Mouse (Mus musculus) fat pad, adult 2 months (tissue): Measurements from ENCODE around the gene Nol3.
"Not testable (repeated sequence)": the region's sequence is repeated elsewhere in the genome, so short reads cannot be mapped to it uniquely, and the experiment has no call there.

Experiments
- DNase-seq: peaks from one replicate; pipeline ENCODE4 v3.0.0-alpha.2; 2011; ENCODE audit warnings: low read depth, low spot score; ENCODE audit errors: extremely low read depth

The Nol3 gene

GRCm38 (mm10) chr8:105275840-105276239, at the start of gene Nol3:
Gene Nol3 (plus strand): TSS chr8:105276140.
- no peak for DNase-seq

GRCm38 (mm10) chr8:105231503-105232320, 44.2 kb upstream of the Nol3 start:
- DNase-seq = no peak

GRCm38 (mm10) chr8:105232321-105232693, 43.6 kb upstream of the Nol3 start:
- not testable (repeated sequence) for DNase-seq

GRCm38 (mm10) chr8:105233126-105233935, 42.6 kb upstream of the Nol3 start:
- no peak for DNase-seq

GRCm38 (mm10) chr8:105235206-105235605, 40.7 kb upstream of the Nol3 start:
- no peak for DNase-seq

- DNase-seq = no peak
Measured at GRCm38 (mm10) chr8:105237442-105238142, 38.3 kb upstream of the Nol3 start.

GRCm38 (mm10) chr8:105241016-105241415, 34.9 kb upstream of the Nol3 start:
- DNase-seq = no peak

- no peak for DNase-seq
Measured at GRCm38 (mm10) chr8:105251954-105252353, 24.0 kb upstream of the Nol3 start.

- no peak for DNase-seq
Measured at GRCm38 (mm10) chr8:105252680-105253537, 23.0 kb upstream of the Nol3 start.

GRCm38 (mm10) chr8:105253766-105254151, 22.2 kb upstream of the Nol3 start:
- no peak for DNase-seq

- DNase-seq = no peak
Measured at GRCm38 (mm10) chr8:105254152-105254965, 21.6 kb upstream of the Nol3 start.

GRCm38 (mm10) chr8:105254966-105255350, 21.0 kb upstream of the Nol3 start, which contains the start of gene B3gnt9:
Gene B3gnt9 (minus strand): TSS chr8:105255153.
- no peak for DNase-seq

GRCm38 (mm10) chr8:105257318-105258114, 18.4 kb upstream of the Nol3 start:
- DNase-seq = no peak

- DNase-seq = no peak
Measured at GRCm38 (mm10) chr8:105258911-105259720, 16.8 kb upstream of the Nol3 start.

- DNase-seq = no peak
Measured at GRCm38 (mm10) chr8:105259721-105260320, 16.1 kb upstream of the Nol3 start.

- no peak for DNase-seq
Measured at GRCm38 (mm10) chr8:105260371-105261099, 15.4 kb upstream of the Nol3 start.
